Mouse (Mus musculus) hindbrain, embryonic 12.5 days (tissue): ENCODE measurements at regions not wholly inside any gene's neighbourhood (a gene's known extent, or its start where the extent isn't known, plus 50 kb on each side); places are given as distances from the start of the nearest gene placed in this dataset.
A peak's percentile ranks its signal among the peaks of the same experiment; 100 is the strongest.

ENCODE experiments used
- ATAC-seq: fragments of 200-750 bp; cut with Nextera tagmentation; 2 replicates; pipeline ENCODE4 v1.8.0; 2017; ENCODE audit warnings: moderate TSS enrichment; ENCODE audit not compliant: low FRiP score
- H3K27ac ChIP-seq: fragments of 300-500 bp; sonication (generic); 2 replicates; pipeline ENCODE4 v1.5.1; 2016; ENCODE audit warnings: mild to moderate bottlenecking
- H3K27me3 ChIP-seq: fragments of 300-500 bp; sonication (generic); 2 replicates; pipeline ENCODE4 v1.6.1; 2016; ENCODE audit warnings: mild to moderate bottlenecking
- H3K36me3 ChIP-seq: fragments of 300-500 bp; sonication (generic); 2 replicates; pipeline ENCODE4 v1.6.1; 2016; ENCODE audit warnings: mild to moderate bottlenecking
- H3K4me1 ChIP-seq: fragments of 300-500 bp; sonication (generic); 2 replicates; pipeline ENCODE4 v1.6.1; 2016
- H3K4me2 ChIP-seq: fragments of 300-500 bp; sonication (generic); replicated peaks from 2 replicates; pipeline ENCODE4 v1.6.1; 2016; ENCODE audit warnings: mild to moderate bottlenecking
- H3K4me3 ChIP-seq: fragments of 300-500 bp; sonication (generic); 2 replicates; pipeline ENCODE4 v1.5.1; 2016; ENCODE audit warnings: mild to moderate bottlenecking
- H3K9ac ChIP-seq: fragments of 300-500 bp; sonication (generic); 2 replicates; pipeline ENCODE4 v1.6.1; 2016; ENCODE audit warnings: mild to moderate bottlenecking, moderate library complexity
- H3K9me3 ChIP-seq: fragments of 300-500 bp; sonication (generic); replicated peaks from 2 replicates; pipeline ENCODE4 v1.6.1; 2016; ENCODE audit warnings: mild to moderate bottlenecking
- WGBS: fragments of 180-500 bp; shearing (Covaris S2); methylation state at CpG from one replicate; pipeline ENCODE4 v1.1.7; 2016; 5-methylcytosine and 5-hydroxymethylcytosine counted together

GRCm38 (mm10) chr12:32617031-32617430, 202.3 kb upstream of the Nampt start:
- H3K4me1 ChIP-seq, result no peaks in the 10 kb centered on the region
- WGBS, result 67% methylated on average over 1 of the region's 1 CpGs
- no peak overlapping the region for H3K9ac ChIP-seq
- H3K27me3 ChIP-seq, result no peaks in the 10 kb centered on the region
- H3K4me3 ChIP-seq, result no peak overlapping the region
- no peaks in the 10 kb centered on the region for H3K9me3 ChIP-seq
- no peak overlapping the region for H3K4me2 ChIP-seq
- ATAC-seq, result no peak
- H3K36me3 ChIP-seq, result no peaks in the 10 kb centered on the region
- H3K27ac ChIP-seq, result no peak overlapping the region

GRCm38 (mm10) chr12:32619830-32620229, 199.5 kb upstream of the Nampt start:
- Histone ChIP-seq H3K4me2 (no peak overlapping the region), H3K27ac (no peak overlapping the region), H3K36me3 (no peaks in the 10 kb centered on the region), H3K9ac (no peak overlapping the region), H3K9me3 (no peaks in the 10 kb centered on the region), H3K27me3 (no peaks in the 10 kb centered on the region), H3K4me1 (no peaks in the 10 kb centered on the region), H3K4me3 (no peak overlapping the region)
- no peak for ATAC-seq
- WGBS, result 63% methylated on average over 4 of the region's 4 CpGs

- no peaks in the 10 kb centered on the region for H3K9me3 ChIP-seq
- no peaks in the 10 kb centered on the region for H3K27me3 ChIP-seq
- H3K27ac ChIP-seq, result no peak overlapping the region
- no peaks in the 10 kb centered on the region for H3K4me1 ChIP-seq
- no peak overlapping the region for H3K4me3 ChIP-seq
- no peaks in the 10 kb centered on the region for H3K36me3 ChIP-seq
- no peak overlapping the region for H3K9ac ChIP-seq
- ATAC-seq, result no peak
- 95% methylated on average over 5 of the region's 5 CpGs for WGBS
- no peak overlapping the region for H3K4me2 ChIP-seq
These were observed 197.6 kb upstream of the Nampt start for GRCm38 (mm10) chr12:32621739-32622138.

GRCm38 (mm10) chr12:32628552-32628951, 190.8 kb upstream of the Nampt start:
- H3K4me3 ChIP-seq, result no peak overlapping the region
- H3K9ac ChIP-seq, result no peak overlapping the region
- no peak overlapping the region for H3K27ac ChIP-seq
- 73% methylated on average over 1 of the region's 1 CpGs for WGBS
- no peak for ATAC-seq
- no peaks in the 10 kb centered on the region for H3K36me3 ChIP-seq
- no peaks in the 10 kb centered on the region for H3K9me3 ChIP-seq
- H3K4me2 ChIP-seq, result no peak overlapping the region
- no peaks in the 10 kb centered on the region for H3K4me1 ChIP-seq
- H3K27me3 ChIP-seq, result no peaks in the 10 kb centered on the region

GRCm38 (mm10) chr12:32632935-32633334, 186.4 kb upstream of the Nampt start:
- Histone ChIP-seq H3K27me3 (no peaks in the 10 kb centered on the region), H3K4me1 (no peaks in the 10 kb centered on the region), H3K27ac (no peak overlapping the region), H3K9me3 (no peaks in the 10 kb centered on the region), H3K9ac (no peak overlapping the region), H3K36me3 (no peaks in the 10 kb centered on the region), H3K4me3 (no peak overlapping the region), H3K4me2 (no peak overlapping the region)
- ATAC-seq, result no peak
- WGBS, result 38% methylated on average over 3 of the region's 3 CpGs

GRCm38 (mm10) chr12:32635055-32635454, 184.3 kb upstream of the Nampt start:
- no peak overlapping the region for H3K27ac ChIP-seq
- no peaks in the 10 kb centered on the region for H3K36me3 ChIP-seq
- no peak overlapping the region for H3K4me3 ChIP-seq
- H3K9me3 ChIP-seq, result no peaks in the 10 kb centered on the region
- ATAC-seq, result no peak
- H3K4me1 ChIP-seq, result no peaks in the 10 kb centered on the region
- H3K9ac ChIP-seq, result no peak overlapping the region
- H3K4me2 ChIP-seq, result no peak overlapping the region
- 65% methylated on average over 5 of the region's 5 CpGs for WGBS
- H3K27me3 ChIP-seq, result no peaks in the 10 kb centered on the region

- WGBS, result 2% methylated on average over 8 of the region's 8 CpGs
- peak; percentile 54; the same call in 1 of the 2 replicates for ATAC-seq
These were observed 181.8 kb upstream of the Nampt start for GRCm38 (mm10) chr12:32637400-32638100.

GRCm38 (mm10) chr12:32640591-32640990, 178.8 kb upstream of the Nampt start:
- Histone ChIP-seq H3K27me3 (no peaks in the 10 kb centered on the region), H3K9ac (no peak overlapping the region), H3K27ac (no peak overlapping the region), H3K36me3 (no peaks in the 10 kb centered on the region), H3K4me2 (no peak overlapping the region), H3K9me3 (no peaks in the 10 kb centered on the region), H3K4me1 (no peaks in the 10 kb centered on the region), H3K4me3 (no peak overlapping the region)
- ATAC-seq, result no peak
- 88% methylated on average over 2 of the region's 2 CpGs for WGBS

More at GRCm38 (mm10) chr12:32637400-32638100, 181.8 kb upstream of the Nampt start:
- Histone ChIP-seq H3K9me3 (no peaks in the 10 kb centered on the region), H3K4me3 (no peak overlapping the region), H3K4me2 (no peak overlapping the region), H3K27ac (no peak overlapping the region), H3K36me3 (no peaks in the 10 kb centered on the region), H3K27me3 (no peaks in the 10 kb centered on the region), H3K4me1 (no peaks in the 10 kb centered on the region), H3K9ac (no peak overlapping the region)

GRCm38 (mm10) chr12:32642493-32642892, 176.9 kb upstream of the Nampt start:
- ATAC-seq, result no peak
- Histone ChIP-seq H3K36me3 (no peaks in the 10 kb centered on the region), H3K27ac (no peak overlapping the region), H3K27me3 (no peaks in the 10 kb centered on the region), H3K9me3 (no peaks in the 10 kb centered on the region), H3K4me3 (no peak overlapping the region), H3K4me2 (no peak overlapping the region), H3K9ac (no peak overlapping the region), H3K4me1 (no peaks in the 10 kb centered on the region)
- WGBS, result 93% methylated on average over 1 of the region's 1 CpGs

- Histone ChIP-seq H3K27ac (no peak overlapping the region), H3K4me2 (no peak overlapping the region), H3K4me3 (no peak overlapping the region), H3K4me1 (no peaks in the 10 kb centered on the region), H3K27me3 (no peaks in the 10 kb centered on the region), H3K36me3 (no peaks in the 10 kb centered on the region), H3K9ac (no peak overlapping the region), H3K9me3 (no peaks in the 10 kb centered on the region)
- WGBS, result 89% methylated on average over 1 of the region's 1 CpGs
- ATAC-seq, result no peak
These were observed 166.2 kb upstream of the Nampt start for GRCm38 (mm10) chr12:32653096-32653495.

GRCm38 (mm10) chr12:32656194-32656593, 163.2 kb upstream of the Nampt start:
- ATAC-seq, result no peak
- 73% methylated on average over 2 of the region's 2 CpGs for WGBS
- no peaks in the 10 kb centered on the region for H3K27me3 ChIP-seq
- H3K27ac ChIP-seq, result no peak overlapping the region
- H3K4me2 ChIP-seq, result no peak overlapping the region
- no peaks in the 10 kb centered on the region for H3K36me3 ChIP-seq
- H3K4me3 ChIP-seq, result no peak overlapping the region
- H3K9ac ChIP-seq, result no peak overlapping the region
- H3K4me1 ChIP-seq, result no peaks in the 10 kb centered on the region
- H3K9me3 ChIP-seq, result no peaks in the 10 kb centered on the region

- Histone ChIP-seq H3K4me1 (no peaks in the 10 kb centered on the region), H3K36me3 (no peaks in the 10 kb centered on the region), H3K4me3 (no peak overlapping the region), H3K4me2 (no peak overlapping the region), H3K27me3 (no peaks in the 10 kb centered on the region), H3K27ac (no peak overlapping the region), H3K9ac (no peak overlapping the region), H3K9me3 (no peaks in the 10 kb centered on the region)
- 73% methylated on average over 8 of the region's 8 CpGs for WGBS
- no peak for ATAC-seq
These were observed 157.4 kb upstream of the Nampt start for GRCm38 (mm10) chr12:32661782-32662413.

GRCm38 (mm10) chr12:32666040-32666439, 153.3 kb upstream of the Nampt start:
- no peak overlapping the region for H3K4me3 ChIP-seq
- 82% methylated on average over 1 of the region's 1 CpGs for WGBS
- no peak overlapping the region for H3K4me2 ChIP-seq
- no peaks in the 10 kb centered on the region for H3K27me3 ChIP-seq
- H3K9ac ChIP-seq, result no peak overlapping the region
- no peaks in the 10 kb centered on the region for H3K9me3 ChIP-seq
- no peaks in the 10 kb centered on the region for H3K4me1 ChIP-seq
- no peak overlapping the region for H3K27ac ChIP-seq
- no peaks in the 10 kb centered on the region for H3K36me3 ChIP-seq
- no peak for ATAC-seq
